Mouse (Mus musculus): ENCODE measurements at regions not wholly inside any gene's neighbourhood (a gene's known extent, or its start where the extent isn't known, plus 50 kb on each side); places are given as distances from the start of the nearest gene placed in this dataset.
"Not testable (repeated sequence)": the region's sequence is repeated elsewhere in the genome, so short reads cannot be mapped to it uniquely, and the experiment has no call there.

- DNase-seq = no peak
Observed at GRCm38 (mm10) chr9:33442266-33442665, 806.2 kb downstream of the Ets1 start.

- no peak for DNase-seq
Observed at GRCm38 (mm10) chr9:33445902-33446301, 809.9 kb downstream of the Ets1 start.

- DNase-seq = no peak
Observed at GRCm38 (mm10) chr9:33475106-33475505, 839.1 kb downstream of the Ets1 start.

- DNase-seq = no peak
Observed at GRCm38 (mm10) chr9:33482845-33483540, 847.0 kb downstream of the Ets1 start.

- DNase-seq = no peak
Observed at GRCm38 (mm10) chr9:33483541-33483846, 847.5 kb downstream of the Ets1 start.

- DNase-seq = no peak
Observed at GRCm38 (mm10) chr9:33533101-33533810, 897.2 kb downstream of the Ets1 start.

GRCm38 (mm10) chr9:33543301-33543700 is 907.3 kb downstream of the Ets1 start:
- DNase-seq = no peak

GRCm38 (mm10) chr9:33546126-33546737 is 910.2 kb downstream of the Ets1 start:
- DNase-seq = no peak

GRCm38 (mm10) chr9:33549395-33549794 is 913.4 kb downstream of the Ets1 start:
- no peak for DNase-seq

GRCm38 (mm10) chr9:33571990-33572389 is 913.7 kb upstream of the Kirrel3 start:
- DNase-seq = no peak

- DNase-seq = no peak
Observed at GRCm38 (mm10) chr9:33611511-33611910, 874.2 kb upstream of the Kirrel3 start.

- no peak for DNase-seq
Observed at GRCm38 (mm10) chr9:33624378-33624777, 861.3 kb upstream of the Kirrel3 start.

GRCm38 (mm10) chr9:33629731-33630473 is 855.8 kb upstream of the Kirrel3 start:
- DNase-seq = no peak

- DNase-seq = no peak
Observed at GRCm38 (mm10) chr9:33662978-33663377, 822.7 kb upstream of the Kirrel3 start.

- no peak for DNase-seq
Observed at GRCm38 (mm10) chr9:33681129-33681528, 804.6 kb upstream of the Kirrel3 start.

GRCm38 (mm10) chr9:33691731-33692130 is 794.0 kb upstream of the Kirrel3 start:
- DNase-seq = no peak

- DNase-seq = no peak
Observed at GRCm38 (mm10) chr9:33717614-33718013, 768.1 kb upstream of the Kirrel3 start.

- DNase-seq = no peak
Observed at GRCm38 (mm10) chr9:33724811-33725210, 760.9 kb upstream of the Kirrel3 start.

- DNase-seq = not testable (repeated sequence)
Observed at GRCm38 (mm10) chr9:33728058-33728457, 757.6 kb upstream of the Kirrel3 start.

GRCm38 (mm10) chr9:33760701-33761100 is 725.0 kb upstream of the Kirrel3 start:
- no peak for DNase-seq

GRCm38 (mm10) chr9:33766235-33766634 is 719.5 kb upstream of the Kirrel3 start:
- DNase-seq = no peak

GRCm38 (mm10) chr9:33769811-33770210 is 715.9 kb upstream of the Kirrel3 start:
- DNase-seq = no peak

GRCm38 (mm10) chr9:33774178-33774577 is 711.5 kb upstream of the Kirrel3 start:
- DNase-seq = no peak

Measured in adrenal gland, postnatal 25 days (tissue).